Mouse (Mus musculus): ENCODE results near the gene Bok. TPM values are rescaled to one million over a fixed set of nuclear protein-coding genes. Genes with fewer than 3 reads are reported as not detected.

The Bok gene
- total RNA-seq, 2 experiments from 2014 or later = not detected

DNA sequence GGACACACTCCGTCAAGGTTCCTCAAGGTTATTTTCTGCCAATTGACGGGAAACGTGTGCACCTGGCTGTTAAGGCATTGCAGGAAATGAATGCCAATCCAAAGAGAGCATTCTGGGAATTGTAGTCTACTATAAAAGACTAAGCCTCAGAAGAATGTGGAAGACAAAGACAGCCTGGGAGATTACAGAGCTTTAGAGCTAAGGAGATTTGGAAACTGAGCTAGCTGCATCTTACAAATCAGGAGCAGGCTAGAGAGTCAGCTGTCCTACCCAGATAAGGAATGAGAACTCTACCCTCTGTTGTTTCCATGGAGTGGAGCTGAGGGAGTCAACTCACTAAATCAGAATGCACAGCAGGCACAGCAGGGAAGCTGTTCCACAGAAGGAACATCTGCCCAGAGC lies 46.4 kb downstream of the Bok start:
- ATAC-seq (replicated peaks; ENCODE audit: low FRiP score, low TSS enrichment, poor library complexity, severe bottlenecking) = peak; percentile 27; the same call in 1 of the 2 replicates

DNA sequence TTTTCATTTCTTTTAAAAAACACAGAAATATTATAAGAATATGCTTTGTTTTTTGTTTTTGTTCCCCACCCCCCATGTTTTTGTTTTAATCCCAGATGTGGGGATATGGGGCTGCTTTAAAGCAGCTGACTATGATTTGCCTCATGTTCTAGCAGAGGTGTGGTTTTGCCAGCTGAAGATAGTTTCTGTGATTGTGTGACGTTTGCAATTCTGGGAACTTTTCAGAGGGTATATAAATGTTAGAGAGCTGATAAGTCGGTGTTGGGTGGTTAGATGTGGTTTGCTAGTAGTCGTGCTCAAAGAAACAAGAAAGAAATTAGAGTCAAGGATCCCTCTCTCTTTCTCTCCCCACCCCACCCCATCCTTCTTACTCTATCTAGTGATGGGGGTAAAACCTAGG lies 50.4 kb downstream of the Bok start:
- ATAC-seq (replicated peaks; ENCODE audit: low FRiP score, low TSS enrichment, poor library complexity, severe bottlenecking) = no peak

DNA sequence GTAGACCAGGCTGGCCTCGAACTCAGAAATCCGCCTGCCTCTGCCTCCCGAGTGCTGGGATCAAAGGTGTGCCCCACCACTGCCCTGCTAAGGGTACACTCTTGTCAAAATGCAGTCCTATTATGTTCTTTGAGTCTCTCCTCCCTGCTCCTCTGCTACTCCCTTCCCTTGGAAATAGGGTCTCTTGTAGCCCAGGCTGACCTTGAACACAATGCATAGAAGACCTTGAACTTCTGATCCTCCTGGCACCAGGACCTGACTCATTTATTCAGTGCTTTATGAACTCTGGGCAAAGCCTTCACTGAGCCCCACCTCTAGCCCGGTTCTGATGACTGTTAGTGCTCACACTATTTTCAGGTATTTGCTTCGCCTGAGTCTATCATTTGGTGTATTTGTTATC lies 52.3 kb downstream of the Bok start:
- ATAC-seq (replicated peaks; ENCODE audit: low FRiP score, low TSS enrichment, poor library complexity, severe bottlenecking) = no peak

DNA sequence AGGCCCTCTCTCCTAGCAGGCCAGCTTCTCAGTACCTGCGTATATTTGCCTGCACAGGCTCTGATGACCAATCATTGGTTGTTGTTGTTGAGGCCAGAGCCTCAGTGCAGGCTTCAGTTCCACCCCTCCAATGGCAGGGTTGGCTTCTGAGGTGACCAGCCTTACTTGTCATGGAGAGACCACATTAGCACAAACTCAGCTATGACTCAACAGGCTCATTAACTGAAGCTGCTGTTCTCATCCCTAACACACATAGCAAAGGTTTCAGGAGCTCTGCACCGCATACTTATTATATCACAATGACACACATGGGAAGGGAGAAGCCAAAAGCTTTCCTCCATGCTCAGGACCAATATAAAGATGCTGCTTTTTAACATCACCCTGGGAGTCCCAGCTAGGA lies 55.2 kb downstream of the Bok start:
- ATAC-seq (replicated peaks; ENCODE audit: low FRiP score, low TSS enrichment, poor library complexity, severe bottlenecking) = no peak

DNA sequence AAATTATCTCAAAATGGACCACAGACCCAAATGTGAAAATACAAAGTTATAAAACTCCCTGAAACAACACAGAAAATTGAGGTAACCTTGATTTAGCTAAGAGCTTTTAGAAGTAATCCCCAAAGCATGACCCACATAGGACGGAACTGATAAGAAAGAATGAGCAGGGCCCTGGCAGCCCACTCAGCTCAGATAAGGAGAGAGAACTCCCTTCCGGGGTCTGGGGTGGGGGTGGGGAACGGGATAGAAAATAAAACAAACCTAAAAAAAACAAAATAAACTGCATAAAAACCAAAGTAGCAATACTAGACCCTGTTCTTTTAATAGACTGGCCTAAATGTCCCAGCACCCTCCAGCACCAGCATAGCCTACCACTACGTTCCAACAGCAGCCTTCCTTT lies 56.5 kb downstream of the Bok start:
- ATAC-seq (replicated peaks; ENCODE audit: low FRiP score, low TSS enrichment, poor library complexity, severe bottlenecking) = peak; percentile 87

DNA sequence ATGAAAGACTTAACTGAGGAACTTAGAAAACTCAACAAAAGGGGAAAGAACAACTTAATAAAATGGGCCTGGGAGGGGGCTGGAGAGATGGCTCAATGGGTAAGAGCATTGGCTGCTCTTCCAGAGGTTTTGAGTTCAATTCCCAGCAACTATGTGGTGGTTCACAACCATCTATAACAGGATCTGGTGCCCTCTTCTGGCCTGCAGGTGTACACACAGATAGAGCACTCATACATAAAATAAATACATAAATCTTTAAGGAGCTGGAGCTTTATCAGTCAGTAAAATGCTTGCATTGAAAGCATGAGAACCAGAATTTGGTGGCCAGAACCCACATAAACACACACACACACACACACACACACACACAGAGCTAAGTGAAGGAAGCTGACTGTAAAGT lies 57.5 kb downstream of the Bok start:
- no peak for ATAC-seq (replicated peaks; ENCODE audit: low FRiP score, low TSS enrichment, poor library complexity, severe bottlenecking)

Other genes starting within 250 kb of the Bok start
- gene Hdlbp, start 206.8 kb upstream of the Bok start, total RNA-seq (2014; fragmentation: Nextera tagmentation) = 121 and 153 TPM in 2 replicates
- 76.8 and 113 TPM in 2 replicates for gene Hdlbp, start 206.8 kb upstream of the Bok start, total RNA-seq (2017)
- 3.0 and 8.4 TPM in 2 replicates for gene Farp2, start 173.6 kb upstream of the Bok start, total RNA-seq (2014; fragmentation: Nextera tagmentation)
- gene Farp2, start 173.6 kb upstream of the Bok start, total RNA-seq (2017) = 2.0 and 2.2 TPM in 2 replicates
- gene Stk25, start 27.0 kb upstream of the Bok start, total RNA-seq (2014; fragmentation: Nextera tagmentation) = 63.5 and 82.3 TPM in 2 replicates
- gene Stk25, start 27.0 kb upstream of the Bok start, total RNA-seq (2017) = 50.4 and 60.8 TPM in 2 replicates
- gene Atg4b, start 65.8 kb downstream of the Bok start, total RNA-seq (2014; fragmentation: Nextera tagmentation) = 57.9 and 79.1 TPM in 2 replicates
- 55.6 and 116 TPM in 2 replicates for gene Atg4b, start 65.8 kb downstream of the Bok start, total RNA-seq (2017)
- 23.6 and 35.0 TPM in 2 replicates for gene Thap4, start 69.2 kb downstream of the Bok start, total RNA-seq (2014; fragmentation: Nextera tagmentation)
- 16.5 and 30.0 TPM in 2 replicates for gene Thap4, start 69.2 kb downstream of the Bok start, total RNA-seq (2017)
- gene Dtymk, start 116.3 kb downstream of the Bok start, total RNA-seq (2014; fragmentation: Nextera tagmentation) = 264 and 315 TPM in 2 replicates
- 217 and 254 TPM in 2 replicates for gene Dtymk, start 116.3 kb downstream of the Bok start, total RNA-seq (2017)
- 17.9 and 18.0 TPM in 2 replicates for gene Ing5, start 118.3 kb downstream of the Bok start, total RNA-seq (2014; fragmentation: Nextera tagmentation)
- 44.7 and 53.8 TPM in 2 replicates for gene Ing5, start 118.3 kb downstream of the Bok start, total RNA-seq (2017)
- gene D2hgdh, start 139.2 kb downstream of the Bok start, total RNA-seq (2014; fragmentation: Nextera tagmentation) = 13.4 and 22.1 TPM in 2 replicates
- gene D2hgdh, start 139.2 kb downstream of the Bok start, total RNA-seq (2017) = 18.1 and 21.8 TPM in 2 replicates
- not detected in 2 replicates for gene Gal3st2, start 175.6 kb downstream of the Bok start, total RNA-seq (2014; fragmentation: Nextera tagmentation)
- not detected in 2 replicates for gene Gal3st2, start 175.6 kb downstream of the Bok start, total RNA-seq (2017)
- not detected in 2 replicates for gene Gal3st2b, start 232.7 kb downstream of the Bok start, total RNA-seq (2014; fragmentation: Nextera tagmentation)
- not detected in 2 replicates for gene Gal3st2b, start 232.7 kb downstream of the Bok start, total RNA-seq (2017)

All from megakaryocyte-erythroid progenitor cell, adult 5-6 weeks (primary cell).